Mouse (Mus musculus): ENCODE measurements around the gene Ciita. TPM values are rescaled to one million over a fixed set of nuclear protein-coding genes. Genes with fewer than 3 reads are reported as not detected.

Ciita gene
- polyA plus RNA-seq, 1 experiment: 0.03 TPM

GRCm38 (mm10) chr16:10474956-10475355 is 4.9 kb upstream of the Ciita start:
- TF ChIP-seq CTCF (IDR thresholded peaks at IDR 0.05; ENCODE audit: borderline replicate concordance, extremely low read depth, insufficient read depth, insufficient read length) (no peak), POLR2A (IDR thresholded peaks at IDR 0.05; ENCODE audit: borderline replicate concordance, extremely low read depth, insufficient read depth, insufficient read length, poor library complexity, severe bottlenecking) (no peak)
- DNase-seq (ENCODE audit: low read depth): no peak

GRCm38 (mm10) chr16:10475919-10476318 is 3.9 kb upstream of the Ciita start:
- no peak for DNase-seq (ENCODE audit: low read depth)
- no peak for TF ChIP-seq CTCF (IDR thresholded peaks at IDR 0.05; ENCODE audit: borderline replicate concordance, extremely low read depth, insufficient read depth, insufficient read length)
- TF ChIP-seq POLR2A (IDR thresholded peaks at IDR 0.05; ENCODE audit: borderline replicate concordance, extremely low read depth, insufficient read depth, insufficient read length, poor library complexity, severe bottlenecking): no peak

GRCm38 (mm10) chr16:10482343-10482742 is 2.5 kb downstream of the Ciita start:
- DNase-seq (ENCODE audit: low read depth): no peak
- TF ChIP-seq CTCF (IDR thresholded peaks at IDR 0.05; ENCODE audit: borderline replicate concordance, extremely low read depth, insufficient read depth, insufficient read length) (no peak), POLR2A (IDR thresholded peaks at IDR 0.05; ENCODE audit: borderline replicate concordance, extremely low read depth, insufficient read depth, insufficient read length, poor library complexity, severe bottlenecking) (no peak)

GRCm38 (mm10) chr16:10486993-10487392 is 7.1 kb downstream of the Ciita start:
- TF ChIP-seq POLR2A (IDR thresholded peaks at IDR 0.05; ENCODE audit: borderline replicate concordance, extremely low read depth, insufficient read depth, insufficient read length, poor library complexity, severe bottlenecking) (no peak), CTCF (IDR thresholded peaks at IDR 0.05; ENCODE audit: borderline replicate concordance, extremely low read depth, insufficient read depth, insufficient read length) (no peak)
- no peak for DNase-seq (ENCODE audit: low read depth)

- no peak for DNase-seq (ENCODE audit: low read depth)
- TF ChIP-seq POLR2A (IDR thresholded peaks at IDR 0.05; ENCODE audit: borderline replicate concordance, extremely low read depth, insufficient read depth, insufficient read length, poor library complexity, severe bottlenecking) (no peak), CTCF (IDR thresholded peaks at IDR 0.05; ENCODE audit: borderline replicate concordance, extremely low read depth, insufficient read depth, insufficient read length) (no peak)
Measured at GRCm38 (mm10) chr16:10487895-10488493, 8.1 kb downstream of the Ciita start.

GRCm38 (mm10) chr16:10488769-10489481 is 9.1 kb downstream of the Ciita start:
- TF ChIP-seq POLR2A (IDR thresholded peaks at IDR 0.05; ENCODE audit: borderline replicate concordance, extremely low read depth, insufficient read depth, insufficient read length, poor library complexity, severe bottlenecking): no peak
- no peak for TF ChIP-seq CTCF (IDR thresholded peaks at IDR 0.05; ENCODE audit: borderline replicate concordance, extremely low read depth, insufficient read depth, insufficient read length)
- no peak for DNase-seq (ENCODE audit: low read depth)

- DNase-seq (ENCODE audit: low read depth): no peak
- TF ChIP-seq POLR2A (IDR thresholded peaks at IDR 0.05; ENCODE audit: borderline replicate concordance, extremely low read depth, insufficient read depth, insufficient read length, poor library complexity, severe bottlenecking) (no peak), CTCF (IDR thresholded peaks at IDR 0.05; ENCODE audit: borderline replicate concordance, extremely low read depth, insufficient read depth, insufficient read length) (no peak)
Measured at GRCm38 (mm10) chr16:10489483-10489882, 9.6 kb downstream of the Ciita start.

GRCm38 (mm10) chr16:10489904-10490457 is 10.1 kb downstream of the Ciita start:
- TF ChIP-seq POLR2A (IDR thresholded peaks at IDR 0.05; ENCODE audit: borderline replicate concordance, extremely low read depth, insufficient read depth, insufficient read length, poor library complexity, severe bottlenecking) (no peak), CTCF (IDR thresholded peaks at IDR 0.05; ENCODE audit: borderline replicate concordance, extremely low read depth, insufficient read depth, insufficient read length) (no peak)
- DNase-seq (ENCODE audit: low read depth): no peak

GRCm38 (mm10) chr16:10490503-10491150 is 10.8 kb downstream of the Ciita start:
- TF ChIP-seq CTCF (IDR thresholded peaks at IDR 0.05; ENCODE audit: borderline replicate concordance, extremely low read depth, insufficient read depth, insufficient read length) (no peak), POLR2A (IDR thresholded peaks at IDR 0.05; ENCODE audit: borderline replicate concordance, extremely low read depth, insufficient read depth, insufficient read length, poor library complexity, severe bottlenecking) (no peak)

GRCm38 (mm10) chr16:10491716-10492115 is 11.9 kb downstream of the Ciita start:
- no peak for DNase-seq (ENCODE audit: low read depth)
- TF ChIP-seq CTCF (IDR thresholded peaks at IDR 0.05; ENCODE audit: borderline replicate concordance, extremely low read depth, insufficient read depth, insufficient read length) (no peak), POLR2A (IDR thresholded peaks at IDR 0.05; ENCODE audit: borderline replicate concordance, extremely low read depth, insufficient read depth, insufficient read length, poor library complexity, severe bottlenecking) (no peak)

More at GRCm38 (mm10) chr16:10490503-10491150, 10.8 kb downstream of the Ciita start:
- no peak for DNase-seq (ENCODE audit: low read depth)

GRCm38 (mm10) chr16:10492587-10492986 is 12.7 kb downstream of the Ciita start:
- no peak for TF ChIP-seq CTCF (IDR thresholded peaks at IDR 0.05; ENCODE audit: borderline replicate concordance, extremely low read depth, insufficient read depth, insufficient read length)
- no peak for TF ChIP-seq POLR2A (IDR thresholded peaks at IDR 0.05; ENCODE audit: borderline replicate concordance, extremely low read depth, insufficient read depth, insufficient read length, poor library complexity, severe bottlenecking)
- DNase-seq (ENCODE audit: low read depth): no peak

Measured in brain, embryonic 14.5 days (tissue).